Mouse (Mus musculus) C2C12 (cell line): ENCODE data around the gene Cdk12. TPM values are rescaled to one million over a fixed set of nuclear protein-coding genes. Genes with fewer than 3 reads are reported as not detected.
"Not testable (repeated sequence)": the region's sequence is repeated elsewhere in the genome, so short reads cannot be mapped to it uniquely, and the experiment has no call there.

Experiments used
- H3K27me3 ChIP-seq: one replicate; pipeline ENCODE4 v1.6.1; 2011; ENCODE audit not compliant: control insufficient read depth, insufficient read depth, insufficient read length
- H3K36me3 ChIP-seq: one replicate; pipeline ENCODE4 v1.6.1; 2011; ENCODE audit not compliant: control insufficient read depth, insufficient read depth
- H3K4me3 ChIP-seq: one replicate; pipeline ENCODE4 v1.5.1; 2011; ENCODE audit warnings: mild to moderate bottlenecking, control low read depth; ENCODE audit not compliant: poor library complexity, insufficient read depth, severe bottlenecking
- H3K79me2 ChIP-seq: one replicate; pipeline ENCODE4 v1.6.1; 2011; ENCODE audit not compliant: control insufficient read depth, insufficient read depth
- H3K79me3 ChIP-seq: one replicate; pipeline ENCODE4 v1.6.1; 2011; ENCODE audit warnings: low read depth, control low read depth
- H3ac ChIP-seq: one replicate; pipeline ENCODE3; 2011; ENCODE audit warnings: low read depth; ENCODE audit not compliant: control insufficient read depth, insufficient read length
- CEBPB ChIP-seq: IDR thresholded peaks from one replicate; pipeline ENCODE4 v1.6.1; 2011; ENCODE audit warnings: low read depth, mild to moderate bottlenecking, control low read depth, moderate library complexity
- CTCF ChIP-seq: IDR thresholded peaks from one replicate; pipeline ENCODE4 v1.5.1; 2011; ENCODE audit not compliant: control insufficient read depth, insufficient read depth, insufficient read length
- FOSL1 ChIP-seq: IDR thresholded peaks from one replicate; pipeline ENCODE4 v1.8.0; 2011; ENCODE audit warnings: mild to moderate bottlenecking, low read length; ENCODE audit not compliant: poor library complexity, insufficient read depth, severe bottlenecking
- MAX ChIP-seq: IDR thresholded peaks from one replicate; pipeline ENCODE4 v1.6.1; 2011; ENCODE audit warnings: mild to moderate bottlenecking, control low read depth
- MYOD1 ChIP-seq: IDR thresholded peaks from one replicate; pipeline ENCODE4 v1.6.1; 2011; ENCODE audit warnings: low read depth; ENCODE audit not compliant: control insufficient read depth, insufficient read length
- MYOG ChIP-seq: IDR thresholded peaks from one replicate; pipeline ENCODE4 v1.6.1; 2011; ENCODE audit not compliant: control insufficient read depth, insufficient read length; ENCODE audit errors: extremely low read depth
- USF1 ChIP-seq: IDR thresholded peaks from one replicate; pipeline ENCODE4 v1.6.1; 2011; ENCODE audit warnings: low read depth, mild to moderate bottlenecking, control low read depth, moderate library complexity
- polyA plus RNA-seq: library from polyadenylated mRNA; unstranded; fragments of >200 nt; fragmentation: generic; extraction: Trizol; gene quantifications from one replicate; pipeline ENCODE4 v1.2.1, GENCODE M21; 2012; ENCODE audit warnings: missing spikeins

The Cdk12 gene
- polyA plus RNA-seq, 1 experiment = 8.7 TPM

- TF ChIP-seq CTCF (no peak), MAX (no peak), USF1 (no peak), MYOG (no peak), MYOD1 (no peak), FOSL1 (no peak), CEBPB (no peak)
- Histone ChIP-seq H3K79me3 (peaks cover 47% of the 10 kb centered on the region), H3K36me3 (peaks cover 93% of the 10 kb centered on the region), H3K79me2 (peaks cover 75% of the 10 kb centered on the region), H3K4me3 (no peak overlapping the region), H3ac (no peak overlapping the region), H3K27me3 (no peaks in the 10 kb centered on the region)
Observed at GRCm38 (mm10) chr11:98213311-98213710, 10.5 kb downstream of the Cdk12 start.

GRCm38 (mm10) chr11:98226349-98226748, 23.5 kb downstream of the Cdk12 start:
- no peak for TF ChIP-seq MYOD1
- no peak for TF ChIP-seq MAX
- no peak for TF ChIP-seq USF1
- TF ChIP-seq CTCF = no peak
- TF ChIP-seq CEBPB = no peak
- TF ChIP-seq FOSL1 = no peak
- no peak for TF ChIP-seq MYOG
- H3K79me3 ChIP-seq = peaks cover 4% of the 10 kb centered on the region
- no peaks in the 10 kb centered on the region for H3K79me2 ChIP-seq
- H3K27me3 ChIP-seq = no peaks in the 10 kb centered on the region
- no peak overlapping the region for H3K4me3 ChIP-seq
- H3ac ChIP-seq = no peak overlapping the region
- peaks cover 95% of the 10 kb centered on the region for H3K36me3 ChIP-seq

GRCm38 (mm10) chr11:98238416-98238815, 35.6 kb downstream of the Cdk12 start:
- H3K27me3 ChIP-seq = no peaks in the 10 kb centered on the region
- no peak overlapping the region for H3K4me3 ChIP-seq
- no peak for TF ChIP-seq MYOD1
- no peak for TF ChIP-seq CEBPB
- TF ChIP-seq MYOG = no peak
- no peak for TF ChIP-seq CTCF
- TF ChIP-seq USF1 = no peak
- TF ChIP-seq FOSL1 = no peak
- no peak for TF ChIP-seq MAX
- no peak overlapping the region for H3ac ChIP-seq
- H3K79me2 ChIP-seq = peaks cover 9% of the 10 kb centered on the region
- peaks cover 89% of the 10 kb centered on the region for H3K36me3 ChIP-seq
- H3K79me3 ChIP-seq = no peaks in the 10 kb centered on the region

GRCm38 (mm10) chr11:98238995-98239394, 36.1 kb downstream of the Cdk12 start:
- Histone ChIP-seq H3K36me3 (peaks cover 89% of the 10 kb centered on the region), H3K27me3 (no peaks in the 10 kb centered on the region), H3K79me2 (peaks cover 8% of the 10 kb centered on the region), H3ac (no peak overlapping the region), H3K79me3 (no peaks in the 10 kb centered on the region), H3K4me3 (no peak overlapping the region)
- no peak for TF ChIP-seq MYOD1
- no peak for TF ChIP-seq CTCF
- peak; percentile 13 for TF ChIP-seq CEBPB

- not testable (repeated sequence) for H3K79me3 ChIP-seq, H3K79me2 ChIP-seq, H3K27me3 ChIP-seq, H3K4me3 ChIP-seq, H3ac ChIP-seq
- peaks cover 90% of the 10 kb centered on the region for H3K36me3 ChIP-seq
Observed at GRCm38 (mm10) chr11:98242910-98243309, 40.1 kb downstream of the Cdk12 start.

GRCm38 (mm10) chr11:98244415-98244814, 41.6 kb downstream of the Cdk12 start:
- Histone ChIP-seq H3K79me2 (no peaks in the 10 kb centered on the region), H3K36me3 (peaks cover 98% of the 10 kb centered on the region), H3K4me3 (no peak overlapping the region), H3ac (no peak overlapping the region), H3K79me3 (no peaks in the 10 kb centered on the region), H3K27me3 (no peaks in the 10 kb centered on the region)
- TF ChIP-seq USF1 (no peak), CEBPB (no peak), MYOG (no peak), CTCF (no peak), FOSL1 (no peak), MYOD1 (no peak), MAX (no peak)
